ENCODE assay signal across 8 mouse cellular contexts in genomic region chr11:59202081-59202995, GRCm38 (mm10). TPM values are rescaled to one million over a fixed set of nuclear protein-coding genes. Genes with fewer than 3 reads are reported as not detected.
A peak's percentile ranks its signal among the peaks of the same experiment; 100 is the strongest.
DNase-seq lines count a peak whose midpoint lies in the region; ATAC-seq and TF ChIP-seq lines count a peak whose summit lies in the region.

Gene Mrpl55, plus strand, starts transcription at chr11:59202486.

- ATAC-seq in CD4-positive, CD25-positive, alpha-beta regulatory T cell, adult 4 months, result peak; percentile 94
- peak; percentile 83 for ATAC-seq in heart, embryonic 14.5 days (ENCODE audit: insufficient number of reproducible peaks, insufficient read depth, low FRiP score, low read depth)
- ATAC-seq in liver, embryonic 16.5 days (ENCODE audit: low read depth), result peak; percentile 94
- ATAC-seq in neural tube, embryonic 13.5 days (ENCODE audit: low read depth), result peak; percentile 95

- H3K27ac ChIP-seq in brown adipose tissue, adult 24 weeks (replicated peaks; ENCODE audit: low read depth, low read length), result peak within 1 kb of the TSS; percentile 77
- peak within 1 kb of the TSS; percentile 74 to 91 for H3K27ac ChIP-seq in heart, embryonic 14.5 days (replicated peaks in 1 of 2; ENCODE audit: control insufficient read depth in 1 of 2, insufficient read depth in 1 of 2, low read depth in 2 of 2, low read length in 2 of 2)
- peak within 1 kb of the TSS; percentile 88 for H3K27ac ChIP-seq in liver, embryonic 16.5 days (ENCODE audit: low read length)
- peak within 1 kb of the TSS; percentile 50 for H3K27ac ChIP-seq in neural tube, embryonic 13.5 days (replicated peaks)
- H3K27ac ChIP-seq in testis, adult 2 months (ENCODE audit: control insufficient read depth, insufficient read depth, low read depth, low read length), result peak within 1 kb of the TSS; percentile 74

- H3K9me3 ChIP-seq in heart, embryonic 14.5 days (ENCODE audit: control insufficient read depth, low read length), result no peaks in the 10 kb centered on the region
- no peaks in the 10 kb centered on the region for H3K9me3 ChIP-seq in liver, embryonic 16.5 days (replicated peaks; ENCODE audit: control insufficient read depth, low read length)
- H3K9me3 ChIP-seq in neural tube, embryonic 13.5 days, result no peaks in the 10 kb centered on the region

- peak within 1 kb of the TSS; percentile 86 for H3K4me3 ChIP-seq in brown adipose tissue, adult 24 weeks (ENCODE audit: insufficient read depth, low read depth, low read length)
- H3K4me3 ChIP-seq in heart, embryonic 14.5 days (ENCODE audit: control insufficient read depth in 1 of 2, insufficient read depth in 1 of 2, low read depth in 1 of 2, low read length in 2 of 2), result peak within 1 kb of the TSS; percentile 83 to 86
- peak within 1 kb of the TSS; percentile 93 for H3K4me3 ChIP-seq in liver, embryonic 16.5 days (ENCODE audit: low read depth, low read length)
- peak within 1 kb of the TSS; percentile 90 for H3K4me3 ChIP-seq in neural tube, embryonic 13.5 days
- peak within 1 kb of the TSS; percentile 100 for H3K4me3 ChIP-seq in testis, adult 2 months (ENCODE audit: control insufficient read depth, low read depth, low read length)

- no peaks in the 10 kb centered on the region for H3K27me3 ChIP-seq in heart, embryonic 14.5 days (ENCODE audit: control insufficient read depth, insufficient read depth, low read length)
- no peaks in the 10 kb centered on the region for H3K27me3 ChIP-seq in liver, embryonic 16.5 days (ENCODE audit: control insufficient read depth, insufficient read depth, low read depth, low read length)
- no peaks in the 10 kb centered on the region for H3K27me3 ChIP-seq in neural tube, embryonic 13.5 days
- no peaks in the 10 kb centered on the region for H3K27me3 ChIP-seq in testis, adult 2 months (ENCODE audit: control insufficient read depth, insufficient read depth, low read length)

- DNase-seq in fibroblast of lung, adult 2 months (ENCODE audit: low read depth), result peak; percentile 82
- DNase-seq in kidney, postnatal 25 days, result peak; percentile 97 to 98

- H3K9ac ChIP-seq in heart, embryonic 14.5 days (ENCODE audit: low read length), result peak within 1 kb of the TSS; percentile 87
- H3K9ac ChIP-seq in liver, embryonic 16.5 days (ENCODE audit: low read depth, low read length), result peak within 1 kb of the TSS; percentile 83
- peak within 1 kb of the TSS; percentile 86 for H3K9ac ChIP-seq in neural tube, embryonic 13.5 days

- peak; percentile 64; the same call in 1 of the 2 replicates for TF ChIP-seq POLR2A in testis, adult 2 months (IDR thresholded peaks at IDR 0.05; ENCODE audit: control insufficient read depth, low read depth, low read length)

- peaks cover 46% of the 10 kb centered on the region for H3K36me3 ChIP-seq in heart, embryonic 14.5 days (ENCODE audit: control insufficient read depth, insufficient read depth, low read length)
- H3K36me3 ChIP-seq in liver, embryonic 16.5 days (ENCODE audit: control insufficient read depth, insufficient read depth), result peaks cover 7% of the 10 kb centered on the region
- peaks cover 30% of the 10 kb centered on the region for H3K36me3 ChIP-seq in neural tube, embryonic 13.5 days
- H3K36me3 ChIP-seq in testis, adult 2 months (ENCODE audit: control insufficient read depth, insufficient read depth, low read length), result no peaks in the 10 kb centered on the region; the same call in 1 of the 2 replicates

- TF ChIP-seq CTCF in testis, adult 2 months (IDR thresholded peaks at IDR 0.05; ENCODE audit: control insufficient read depth, insufficient read depth, insufficient replicate concordance, low read depth, low read length), result no peak

- under 1% methylated on average over 63 of the region's 63 CpGs for WGBS in heart, embryonic 14.5 days
- under 1% methylated on average over 63 of the region's 63 CpGs for WGBS in liver, embryonic 16.5 days (ENCODE audit: insufficient replicate concordance)
- under 1% methylated on average over 63 of the region's 63 CpGs for WGBS in neural tube, embryonic 13.5 days

- H3K4me1 ChIP-seq in brown adipose tissue, adult 24 weeks (ENCODE audit: control insufficient read depth, insufficient read depth, insufficient read length, low read length), result peaks cover 5% of the 10 kb centered on the region; the same call in 1 of the 2 replicates
- H3K4me1 ChIP-seq in heart, embryonic 14.5 days (ENCODE audit: control insufficient read depth in 2 of 2, insufficient read depth in 2 of 2, low read length in 2 of 2), result peaks cover 6 to 12% of the 10 kb centered on the region in 2 experiments
- peaks cover 23% of the 10 kb centered on the region for H3K4me1 ChIP-seq in liver, embryonic 16.5 days (ENCODE audit: control insufficient read depth, low read depth, low read length)
- H3K4me1 ChIP-seq in neural tube, embryonic 13.5 days (replicated peaks), result peaks cover 22% of the 10 kb centered on the region
- H3K4me1 ChIP-seq in testis, adult 2 months (ENCODE audit: control insufficient read depth, insufficient read depth, low read length), result peaks cover 14% of the 10 kb centered on the region

- H3K4me2 ChIP-seq in heart, embryonic 14.5 days (ENCODE audit: low read length), result peak within 1 kb of the TSS; percentile 95
- H3K4me2 ChIP-seq in liver, embryonic 16.5 days (ENCODE audit: low read depth, low read length), result peak within 1 kb of the TSS; percentile 96
- H3K4me2 ChIP-seq in neural tube, embryonic 13.5 days, result peak within 1 kb of the TSS; percentile 93

RNA-seq across cellular contexts. Expression of gene Mrpl55, which starts in this region (rescaled TPM):
- 10 to 100 TPM; 57.0 to 62.4 TPM for polyA plus RNA-seq in CD4-positive, CD25-positive, alpha-beta regulatory T cell, adult 4 months (2017; shearing (Covaris generic))
- polyA plus RNA-seq in brown adipose tissue, adult 24 weeks (2012; ENCODE audit: insufficient read depth, insufficient read length, missing spikeins), result 118 and 139 TPM in 2 replicates
- 131 and 133 TPM in 2 replicates for polyA plus RNA-seq in heart, embryonic 14.5 days (2014; fragmentation: Nextera tagmentation; extraction: Ambion mirVana)
- 43.1 and 44.3 TPM in 2 replicates for polyA plus RNA-seq in liver, embryonic 16.5 days (2015; fragmentation: Nextera tagmentation; extraction: Ambion mirVana)
- 89.9 and 95.6 TPM in 2 replicates for polyA plus RNA-seq in neural tube, embryonic 13.5 days (2015; fragmentation: Nextera tagmentation; extraction: Ambion mirVana)
- 75.8 and 82.3 TPM in 2 replicates for polyA plus RNA-seq in testis, adult 2 months (2012; rRNA removed)

Comparison
In these comparisons a context has a peak if more than half of its experiments do, and no peak if none do; other contexts are left out.
1. Peak in every context shown above with its lines: DNase-seq, ATAC-seq, H3K4me3 ChIP-seq and H3K27ac ChIP-seq.